Mouse (Mus musculus) heart, embryonic 14.5 days (tissue): ENCODE measurements around the gene Fam83e. TPM values are rescaled to one million over a fixed set of nuclear protein-coding genes. Genes with fewer than 3 reads are reported as not detected.

Experiments
- ATAC-seq: fragments of 200-750 bp; cut with Nextera tagmentation; 2 replicates; pipeline ENCODE4 v1.8.0; 2017; ENCODE audit warnings: low read depth, moderate TSS enrichment; ENCODE audit not compliant: insufficient number of reproducible peaks, insufficient read depth, low FRiP score
- H3K27ac ChIP-seq, 2 experiments: fragments of 200-500 bp in 1 of 2; fragments of 300-500 bp in 1 of 2; sonication (generic) in 1 of 2; replicated peaks in 1 of 2; 2 replicates each; pipeline ENCODE4 v1.5.1; 2012 to 2014; ENCODE audit warnings: low read depth in 2 of 2, low read length in 2 of 2, control low read depth in 1 of 2, mild to moderate bottlenecking in 1 of 2, mixed read lengths in 1 of 2; ENCODE audit not compliant: control insufficient read depth in 1 of 2, insufficient read depth in 1 of 2
- H3K27me3 ChIP-seq: fragments of 300-500 bp; sonication (generic); 2 replicates; pipeline ENCODE4 v1.6.1; 2014; ENCODE audit warnings: mild to moderate bottlenecking, low read length, control low read depth; ENCODE audit not compliant: control insufficient read depth, insufficient read depth
- H3K36me3 ChIP-seq: fragments of 300-500 bp; sonication (generic); 2 replicates; pipeline ENCODE4 v1.6.1; 2014; ENCODE audit warnings: mild to moderate bottlenecking, control low read depth, low read length, mixed read lengths; ENCODE audit not compliant: control insufficient read depth, insufficient read depth
- H3K4me1 ChIP-seq, 2 experiments: fragments of 200-500 bp in 1 of 2; fragments of 300-500 bp in 1 of 2; sonication (generic) in 1 of 2; 2 replicates each; pipeline ENCODE4 v1.6.1; 2012 to 2014; ENCODE audit warnings: low read length in 2 of 2, control low read depth in 1 of 2, mixed read lengths in 1 of 2; ENCODE audit not compliant: control insufficient read depth in 2 of 2, insufficient read depth in 2 of 2
- H3K4me2 ChIP-seq: fragments of 300-500 bp; sonication (generic); 2 replicates; pipeline ENCODE4 v1.6.1; 2014; ENCODE audit warnings: mild to moderate bottlenecking, low read length
- H3K4me3 ChIP-seq, 2 experiments: fragments of 200-500 bp in 1 of 2; fragments of 300-500 bp in 1 of 2; sonication (generic) in 1 of 2; 2 replicates each; pipeline ENCODE4 v1.5.1; 2012 to 2014; ENCODE audit warnings: low read length in 2 of 2, mild to moderate bottlenecking in 2 of 2, control low read depth in 1 of 2, low read depth in 1 of 2, moderate library complexity in 1 of 2; ENCODE audit not compliant: control insufficient read depth in 1 of 2, insufficient read depth in 1 of 2
- H3K9ac ChIP-seq: fragments of 300-500 bp; sonication (generic); 2 replicates; pipeline ENCODE4 v1.6.1; 2014; ENCODE audit warnings: mild to moderate bottlenecking, low read length
- H3K9me3 ChIP-seq: fragments of 300-500 bp; sonication (generic); 2 replicates; pipeline ENCODE4 v1.6.1; 2016; ENCODE audit warnings: low read length, control low read depth; ENCODE audit not compliant: control insufficient read depth
- WGBS: fragments of 180-500 bp; shearing (Covaris S2); extraction: QIAGEN DNeasy Blood & Tissue Kit; methylation state at CpG from one replicate; pipeline ENCODE4 v1.1.7; 2014; 5-methylcytosine and 5-hydroxymethylcytosine counted together
- polyA plus RNA-seq: library from polyadenylated mRNA; unstranded; fragments of >200 nt; fragmentation: Nextera tagmentation; extraction: Ambion mirVana; gene quantifications from 2 replicates; pipeline ENCODE4 v1.2.1, GENCODE M21; 2014

Fam83e gene
- polyA plus RNA-seq, 1 experiment from 2014 or later: 0.31 TPM

DNA sequence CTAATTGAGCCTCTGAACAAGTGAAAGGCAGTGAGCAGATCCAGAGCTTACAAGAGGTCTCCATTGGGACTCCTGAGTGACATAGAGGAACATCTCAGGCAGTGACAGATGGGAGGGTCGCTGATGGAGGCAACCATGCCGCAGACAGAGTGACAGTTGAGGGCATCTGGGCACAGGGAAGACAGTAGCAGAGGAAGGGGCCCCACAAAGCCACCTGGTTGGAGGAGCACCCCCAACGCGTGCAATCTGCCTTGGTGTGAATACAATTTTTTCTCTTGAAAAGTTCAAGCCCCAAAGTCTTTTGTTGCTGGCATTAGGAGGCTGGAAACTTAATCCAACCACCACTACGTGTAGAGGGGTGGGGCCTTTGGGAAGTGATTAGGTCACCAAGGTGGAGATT lies 39.1 kb downstream of the Fam83e start:
- no peaks in the 10 kb centered on the region for H3K9me3 ChIP-seq
- peaks cover 37% of the 10 kb centered on the region for H3K27me3 ChIP-seq
- H3K4me3 ChIP-seq: no peak overlapping the region
- no peak for ATAC-seq
- 71% methylated on average over 5 of the region's 5 CpGs for WGBS
- no peak overlapping the region for H3K27ac ChIP-seq
- no peak overlapping the region for H3K9ac ChIP-seq
- H3K36me3 ChIP-seq: no peaks in the 10 kb centered on the region
- H3K4me1 ChIP-seq: no peaks in the 10 kb centered on the region
- no peak overlapping the region for H3K4me2 ChIP-seq

- ATAC-seq: no peak
- no peak overlapping the region for H3K27ac ChIP-seq
- 51% methylated on average over 7 of the region's 8 CpGs for WGBS
- H3K4me1 ChIP-seq: no peaks in the 10 kb centered on the region
- H3K36me3 ChIP-seq: no peaks in the 10 kb centered on the region
- H3K27me3 ChIP-seq: peaks cover 5% of the 10 kb centered on the region; the same call in 1 of the 2 replicates
- H3K9me3 ChIP-seq: peaks cover 3% of the 10 kb centered on the region; the same call in 1 of the 2 replicates
- no peak overlapping the region for H3K9ac ChIP-seq
- no peak overlapping the region for H3K4me3 ChIP-seq
- H3K4me2 ChIP-seq: no peak overlapping the region
Observed at GRCm38 (mm10) chr7:45765995-45766394, 45.0 kb downstream of the Fam83e start.

DNA sequence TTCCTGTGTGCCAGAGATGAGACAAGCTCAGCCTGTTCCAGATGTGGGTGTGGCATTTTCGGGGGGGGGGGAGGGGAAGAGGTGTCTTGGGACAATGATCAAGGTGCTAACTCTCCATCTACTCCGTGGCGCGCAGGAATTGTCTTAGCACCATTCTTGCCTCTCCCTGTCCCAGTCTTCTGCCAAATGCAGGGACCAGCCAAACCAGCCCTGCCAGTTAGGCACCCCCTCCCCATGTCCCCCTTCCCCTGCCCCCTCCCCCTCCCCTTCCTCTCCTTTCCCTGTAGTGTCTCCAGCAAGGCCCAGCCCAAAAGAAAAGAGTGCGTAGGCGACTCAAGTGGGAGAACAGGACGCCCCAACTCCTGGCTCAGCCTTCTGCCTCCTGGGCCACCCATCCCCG lies 45.8 kb downstream of the Fam83e start:
- no peaks in the 10 kb centered on the region for H3K4me1 ChIP-seq
- H3K4me3 ChIP-seq: no peak overlapping the region
- H3K9me3 ChIP-seq: peaks cover 3% of the 10 kb centered on the region; the same call in 1 of the 2 replicates
- H3K27me3 ChIP-seq: 0 out of 2 replicates have a peak, but pooled peaks cover 5% of the 10 kb centered on the region
- no peak for ATAC-seq
- WGBS: 47% methylated on average over 8 of the region's 8 CpGs
- H3K9ac ChIP-seq: no peak overlapping the region
- H3K4me2 ChIP-seq: no peak overlapping the region
- H3K36me3 ChIP-seq: no peaks in the 10 kb centered on the region
- H3K27ac ChIP-seq: no peak overlapping the region

GRCm38 (mm10) chr7:45767500-45767899 lies 46.5 kb downstream of the Fam83e start:
- Histone ChIP-seq H3K4me1 (no peaks in the 10 kb centered on the region), H3K36me3 (no peaks in the 10 kb centered on the region), H3K4me3 (no peak overlapping the region), H3K9me3 (peaks cover 3% of the 10 kb centered on the region; the same call in 1 of the 2 replicates), H3K27me3 (0 out of 2 replicates have a peak, but pooled peaks cover 5% of the 10 kb centered on the region), H3K4me2 (no peak overlapping the region), H3K27ac (no peak overlapping the region), H3K9ac (no peak overlapping the region)
- 90% methylated on average over 6 of the region's 6 CpGs for WGBS
- no peak for ATAC-seq

DNA sequence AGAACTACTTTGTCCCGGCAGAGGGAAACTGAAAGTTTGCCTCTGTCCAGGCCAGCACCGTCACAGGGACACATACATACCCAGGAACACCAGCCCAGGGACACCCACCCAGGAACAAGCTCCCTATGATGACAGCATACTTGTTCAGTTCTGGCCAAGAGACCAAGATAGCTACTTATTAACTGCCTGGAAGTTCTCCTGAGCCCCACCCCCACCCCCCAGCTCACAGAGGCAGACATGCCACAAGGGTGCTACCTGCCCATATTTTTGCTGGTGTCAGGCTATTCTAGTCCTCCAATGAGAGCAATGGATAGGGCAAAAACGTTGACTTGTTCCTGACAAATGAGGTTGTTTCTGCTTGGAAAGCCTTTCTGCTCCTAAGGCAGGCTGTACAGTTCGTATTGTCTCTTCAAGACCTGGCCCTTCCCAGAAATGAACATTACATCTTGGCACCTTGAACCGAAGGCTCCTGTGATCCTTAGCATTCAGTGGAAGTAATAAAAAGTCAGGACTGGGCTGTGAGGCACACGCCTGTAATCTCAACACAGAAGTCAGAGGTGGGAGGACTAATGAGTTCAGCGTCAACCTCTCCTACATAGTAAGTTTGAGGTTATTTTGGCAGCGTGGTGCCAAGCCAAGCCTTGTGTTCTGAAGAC lies 49.5 kb downstream of the Fam83e start:
- no peak for ATAC-seq
- no peaks in the 10 kb centered on the region for H3K4me1 ChIP-seq
- H3K9me3 ChIP-seq: peaks cover 3% of the 10 kb centered on the region; the same call in 1 of the 2 replicates
- no peak overlapping the region for H3K9ac ChIP-seq
- no peak overlapping the region for H3K4me3 ChIP-seq
- 59% methylated on average over 8 of the region's 8 CpGs for whole genome bisulfite sequencing
- peaks cover 8% of the 10 kb centered on the region; the same call in 1 of the 2 replicates for H3K27me3 ChIP-seq
- no peaks in the 10 kb centered on the region for H3K36me3 ChIP-seq
- no peak overlapping the region for H3K4me2 ChIP-seq
- no peak overlapping the region for H3K27ac ChIP-seq

DNA sequence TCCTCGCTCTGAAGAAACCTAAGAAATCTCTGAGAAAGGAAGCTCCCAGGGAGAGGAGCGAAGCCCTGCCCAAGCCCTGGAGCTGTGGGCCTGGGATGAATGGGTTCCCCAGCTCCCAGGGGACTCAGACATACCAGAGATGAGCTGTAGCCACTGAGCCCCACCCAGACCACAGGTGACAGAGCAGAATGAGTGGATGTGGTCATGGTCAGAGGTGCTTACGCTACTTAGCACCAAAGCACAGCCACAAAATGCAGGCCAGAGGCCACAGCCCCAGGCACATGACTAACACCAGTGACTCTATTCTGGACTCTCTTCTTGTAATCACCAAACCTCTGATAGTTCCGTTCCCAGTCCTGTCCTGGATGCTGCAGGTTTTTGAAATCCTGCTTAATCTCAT lies 50.1 kb downstream of the Fam83e start:
- H3K9ac ChIP-seq: no peak overlapping the region
- no peak overlapping the region for H3K27ac ChIP-seq
- WGBS: 55% methylated on average over 4 of the region's 4 CpGs
- peaks cover 6% of the 10 kb centered on the region; the same call in 1 of the 2 replicates for H3K27me3 ChIP-seq
- H3K36me3 ChIP-seq: no peaks in the 10 kb centered on the region
- H3K9me3 ChIP-seq: peaks cover 3% of the 10 kb centered on the region; the same call in 1 of the 2 replicates
- H3K4me2 ChIP-seq: no peak overlapping the region
- H3K4me1 ChIP-seq: no peaks in the 10 kb centered on the region
- ATAC-seq: no peak
- no peak overlapping the region for H3K4me3 ChIP-seq

GRCm38 (mm10) chr7:45775237-45775636 lies 54.2 kb downstream of the Fam83e start:
- Histone ChIP-seq H3K36me3 (no peaks in the 10 kb centered on the region), H3K27ac (no peak overlapping the region), H3K9me3 (no peaks in the 10 kb centered on the region), H3K9ac (no peak overlapping the region), H3K4me3 (no peak overlapping the region), H3K4me1 (peaks cover 2 to 5% of the 10 kb centered on the region in 2 experiments; a peak in 1 of 4 replicates), H3K27me3 (peaks cover 25% of the 10 kb centered on the region), H3K4me2 (no peak overlapping the region)
- 52% methylated on average over 7 of the region's 7 CpGs for WGBS
- no peak for ATAC-seq
